Mouse (Mus musculus) midbrain, embryonic 13.5 days (tissue): ENCODE measurements around the gene Gpatch3. TPM values are rescaled to one million over a fixed set of nuclear protein-coding genes. Genes with fewer than 3 reads are reported as not detected.

Source experiments
- ATAC-seq: fragments of 200-750 bp; cut with Nextera tagmentation; 2 replicates; pipeline ENCODE4 v1.8.0; 2017; ENCODE audit warnings: mild to moderate bottlenecking, moderate TSS enrichment, moderate library complexity
- H3K27ac ChIP-seq: fragments of 300-500 bp; sonication (generic); 2 replicates; pipeline ENCODE4 v1.5.1; 2015; ENCODE audit warnings: inconsistent platforms, mild to moderate bottlenecking, moderate library complexity
- H3K27me3 ChIP-seq: fragments of 300-500 bp; sonication (generic); 2 replicates; pipeline ENCODE4 v1.6.1; 2015; ENCODE audit warnings: mild to moderate bottlenecking, inconsistent platforms
- H3K36me3 ChIP-seq: fragments of 300-500 bp; sonication (generic); 2 replicates; pipeline ENCODE4 v1.6.1; 2015; ENCODE audit warnings: mild to moderate bottlenecking, inconsistent platforms
- H3K4me1 ChIP-seq: fragments of 300-500 bp; sonication (generic); replicated peaks from 2 replicates; pipeline ENCODE4 v1.6.1; 2015; ENCODE audit warnings: inconsistent platforms
- H3K4me2 ChIP-seq: fragments of 300-500 bp; sonication (generic); replicated peaks from 2 replicates; pipeline ENCODE4 v1.6.1; 2015; ENCODE audit warnings: moderate library complexity, mild to moderate bottlenecking, inconsistent platforms
- H3K4me3 ChIP-seq: fragments of 300-500 bp; sonication (generic); replicated peaks from 2 replicates; pipeline ENCODE4 v1.5.1; 2015; ENCODE audit warnings: mild to moderate bottlenecking, inconsistent platforms
- H3K9ac ChIP-seq: fragments of 300-500 bp; sonication (generic); replicated peaks from 2 replicates; pipeline ENCODE4 v1.6.1; 2015; ENCODE audit warnings: mild to moderate bottlenecking, inconsistent platforms
- H3K9me3 ChIP-seq: fragments of 300-500 bp; sonication (generic); 2 replicates; pipeline ENCODE4 v1.6.1; 2016; ENCODE audit warnings: mild to moderate bottlenecking, inconsistent platforms
- WGBS: fragments of 180-500 bp; shearing (Covaris S2); methylation state at CpG from one replicate; pipeline ENCODE4 v1.1.7; 2015; 5-methylcytosine and 5-hydroxymethylcytosine counted together
- polyA plus RNA-seq: library from polyadenylated mRNA; unstranded; fragments of >200 nt; fragmentation: Nextera tagmentation; extraction: Ambion mirVana; gene quantifications from 2 replicates; pipeline ENCODE4 v1.2.1, GENCODE M21; 2015

The Gpatch3 gene
- polyA plus RNA-seq, result 7.6 and 7.8 TPM in 2 replicates

- H3K9ac ChIP-seq, result peak within 1 kb of the TSS; percentile 89
- peak within 1 kb of the TSS; percentile 80 for H3K4me2 ChIP-seq
- no peaks in the 10 kb centered on the region for H3K9me3 ChIP-seq
- 6% methylated on average over 44 of the region's 44 CpGs for WGBS
- ATAC-seq, result peak; percentile 92
- peak within 1 kb of the TSS; percentile 97 for H3K4me3 ChIP-seq
- H3K36me3 ChIP-seq, result peaks cover 16% of the 10 kb centered on the region
- peaks cover 16% of the 10 kb centered on the region for H3K4me1 ChIP-seq
- peak within 1 kb of the TSS; percentile 86 for H3K27ac ChIP-seq
- H3K27me3 ChIP-seq, result no peaks in the 10 kb centered on the region
Observed at GRCm38 (mm10) chr4:133574070-133574842, at the start of gene Gpatch3. Gene Gpatch3, plus strand, starts transcription at chr4:133574745.

GRCm38 (mm10) chr4:133527788-133528187, 46.8 kb upstream of the Gpatch3 start:
- Histone ChIP-seq H3K4me2 (no peak overlapping the region), H3K27ac (no peak overlapping the region), H3K4me3 (no peak overlapping the region), H3K9me3 (no peaks in the 10 kb centered on the region), H3K9ac (no peak overlapping the region; the same call in 1 of the 2 replicates), H3K36me3 (peaks cover 52% of the 10 kb centered on the region), H3K27me3 (no peaks in the 10 kb centered on the region), H3K4me1 (no peaks in the 10 kb centered on the region)
- no peak for ATAC-seq
- WGBS, result 75% methylated on average over 16 of the region's 16 CpGs

GRCm38 (mm10) chr4:133532777-133533176, 41.8 kb upstream of the Gpatch3 start:
- 96% methylated on average over 3 of the region's 3 CpGs for WGBS
- no peak overlapping the region for H3K4me3 ChIP-seq

GRCm38 (mm10) chr4:133536081-133536480, 38.5 kb upstream of the Gpatch3 start:
- H3K27me3 ChIP-seq, result no peaks in the 10 kb centered on the region
- ATAC-seq, result no peak

More at GRCm38 (mm10) chr4:133532777-133533176, 41.8 kb upstream of the Gpatch3 start:
- Histone ChIP-seq H3K4me1 (no peaks in the 10 kb centered on the region), H3K27ac (no peak overlapping the region), H3K27me3 (no peaks in the 10 kb centered on the region), H3K4me2 (no peak overlapping the region), H3K9me3 (no peaks in the 10 kb centered on the region), H3K9ac (no peak overlapping the region), H3K36me3 (peaks cover 97% of the 10 kb centered on the region)
- no peak for ATAC-seq

GRCm38 (mm10) chr4:133536652-133537051, 37.9 kb upstream of the Gpatch3 start:
- H3K9me3 ChIP-seq, result no peaks in the 10 kb centered on the region
- H3K4me2 ChIP-seq, result no peak overlapping the region
- H3K27ac ChIP-seq, result no peak overlapping the region
- no peak for ATAC-seq
- H3K4me1 ChIP-seq, result no peaks in the 10 kb centered on the region
- no peaks in the 10 kb centered on the region for H3K27me3 ChIP-seq
- H3K4me3 ChIP-seq, result no peak overlapping the region
- no peak overlapping the region for H3K9ac ChIP-seq
- H3K36me3 ChIP-seq, result peaks cover 94% of the 10 kb centered on the region
- WGBS, result 95% methylated on average over 5 of the region's 5 CpGs

More at GRCm38 (mm10) chr4:133536081-133536480, 38.5 kb upstream of the Gpatch3 start:
- 89% methylated on average over 3 of the region's 3 CpGs for WGBS
- no peak overlapping the region for H3K4me2 ChIP-seq
- no peak overlapping the region for H3K27ac ChIP-seq
- H3K9me3 ChIP-seq, result no peaks in the 10 kb centered on the region
- no peaks in the 10 kb centered on the region for H3K4me1 ChIP-seq
- H3K36me3 ChIP-seq, result peaks cover 96% of the 10 kb centered on the region
- no peak overlapping the region for H3K4me3 ChIP-seq
- H3K9ac ChIP-seq, result no peak overlapping the region

GRCm38 (mm10) chr4:133545272-133546231, 29.0 kb upstream of the Gpatch3 start, which contains the start of gene Nudc:
Gene Nudc, minus strand, starts transcription at chr4:133545996.
- peaks cover 21% of the 10 kb centered on the region for H3K4me1 ChIP-seq
- peak within 1 kb of the TSS; percentile 87 for H3K4me3 ChIP-seq
- no peaks in the 10 kb centered on the region for H3K9me3 ChIP-seq
- H3K27me3 ChIP-seq, result 0 out of 2 replicates have a peak, but pooled peaks cover 5% of the 10 kb centered on the region
- H3K36me3 ChIP-seq, result peaks cover 19% of the 10 kb centered on the region
- H3K9ac ChIP-seq, result peak within 1 kb of the TSS; percentile 91
- peak within 1 kb of the TSS; percentile 82 for H3K4me2 ChIP-seq
- under 1% methylated on average over 58 of the region's 77 CpGs for WGBS
- peak; percentile 99 for ATAC-seq
- H3K27ac ChIP-seq, result peak within 1 kb of the TSS; percentile 72

GRCm38 (mm10) chr4:133552029-133552428, 22.5 kb upstream of the Gpatch3 start:
- WGBS, result 94% methylated on average over 1 of the region's 1 CpGs
- Histone ChIP-seq H3K27ac (no peak overlapping the region), H3K4me3 (no peak overlapping the region), H3K36me3 (no peaks in the 10 kb centered on the region), H3K27me3 (peaks cover 10% of the 10 kb centered on the region; the same call in 1 of the 2 replicates), H3K9me3 (no peaks in the 10 kb centered on the region), H3K9ac (no peak overlapping the region), H3K4me2 (no peak overlapping the region), H3K4me1 (no peaks in the 10 kb centered on the region)
- no peak for ATAC-seq

- H3K36me3 ChIP-seq, result no peaks in the 10 kb centered on the region
- H3K4me1 ChIP-seq, result no peaks in the 10 kb centered on the region
- no peak within 1 kb of the TSS for H3K4me3 ChIP-seq
- H3K9ac ChIP-seq, result no peak within 1 kb of the TSS
- no peak within 1 kb of the TSS for H3K27ac ChIP-seq
- no peak for ATAC-seq
- WGBS, result 79% methylated on average over 10 of the region's 10 CpGs
- H3K4me2 ChIP-seq, result no peak within 1 kb of the TSS
- H3K27me3 ChIP-seq, result peaks cover 10% of the 10 kb centered on the region; the same call in 1 of the 2 replicates
- no peaks in the 10 kb centered on the region for H3K9me3 ChIP-seq
Observed at GRCm38 (mm10) chr4:133552768-133553447, 21.6 kb upstream of the Gpatch3 start, which contains the start of gene Nr0b2. Gene Nr0b2, plus strand, starts transcription at chr4:133553376.

- no peak for ATAC-seq
- no peaks in the 10 kb centered on the region for H3K9me3 ChIP-seq
- H3K9ac ChIP-seq, result no peak overlapping the region
- peaks cover 10% of the 10 kb centered on the region; the same call in 1 of the 2 replicates for H3K27me3 ChIP-seq
- H3K36me3 ChIP-seq, result no peaks in the 10 kb centered on the region
- H3K27ac ChIP-seq, result no peak overlapping the region
- 76% methylated on average over 19 of the region's 19 CpGs for WGBS
- H3K4me3 ChIP-seq, result no peak overlapping the region
- no peaks in the 10 kb centered on the region for H3K4me1 ChIP-seq
- H3K4me2 ChIP-seq, result no peak overlapping the region
Observed at GRCm38 (mm10) chr4:133553448-133554330, 20.9 kb upstream of the Gpatch3 start.

GRCm38 (mm10) chr4:133557041-133557717, 17.4 kb upstream of the Gpatch3 start:
- Histone ChIP-seq H3K9ac (no peak overlapping the region), H3K36me3 (no peaks in the 10 kb centered on the region), H3K4me2 (no peak overlapping the region), H3K4me1 (no peaks in the 10 kb centered on the region), H3K27me3 (0 out of 2 replicates have a peak, but pooled peaks cover 2% of the 10 kb centered on the region), H3K9me3 (no peaks in the 10 kb centered on the region), H3K4me3 (no peak overlapping the region), H3K27ac (no peak overlapping the region)
- 42% methylated on average over 10 of the region's 10 CpGs for WGBS
- ATAC-seq, result no peak
